Mouse (Mus musculus) ovary, postnatal 36 days (tissue): ENCODE measurements at regions not wholly inside any gene's neighbourhood (a gene's known extent, or its start where the extent isn't known, plus 50 kb on each side); places are given as distances from the start of the nearest gene placed in this dataset.
A peak's percentile ranks its signal among the peaks of the same experiment; 100 is the strongest.

Experiments used
- DNase-seq: peaks from one replicate; pipeline ENCODE4 v3.0.0; 2022; ENCODE audit warnings: low spot score, mixed read lengths

DNA sequence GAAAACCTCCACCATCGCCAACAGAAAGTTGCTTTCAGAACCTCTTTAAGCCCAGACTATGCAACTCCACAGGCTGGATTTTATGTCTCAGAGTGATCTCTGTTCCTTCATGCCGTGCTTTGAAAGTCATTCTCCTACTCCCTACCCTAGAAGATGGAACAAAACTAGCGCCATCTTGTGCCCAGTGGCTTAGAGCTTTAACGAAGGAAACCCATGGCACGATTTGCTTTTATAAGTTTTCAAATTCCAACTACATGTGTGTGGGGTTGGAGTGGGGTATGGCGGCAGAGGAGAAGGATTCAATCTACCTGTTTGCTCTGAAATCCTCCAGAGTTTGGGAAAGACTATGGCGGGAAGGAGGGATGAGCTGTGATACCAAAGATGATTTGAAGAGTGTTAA lies 118.7 kb upstream of the Tmem45b start:
- no peak for DNase-seq

DNA sequence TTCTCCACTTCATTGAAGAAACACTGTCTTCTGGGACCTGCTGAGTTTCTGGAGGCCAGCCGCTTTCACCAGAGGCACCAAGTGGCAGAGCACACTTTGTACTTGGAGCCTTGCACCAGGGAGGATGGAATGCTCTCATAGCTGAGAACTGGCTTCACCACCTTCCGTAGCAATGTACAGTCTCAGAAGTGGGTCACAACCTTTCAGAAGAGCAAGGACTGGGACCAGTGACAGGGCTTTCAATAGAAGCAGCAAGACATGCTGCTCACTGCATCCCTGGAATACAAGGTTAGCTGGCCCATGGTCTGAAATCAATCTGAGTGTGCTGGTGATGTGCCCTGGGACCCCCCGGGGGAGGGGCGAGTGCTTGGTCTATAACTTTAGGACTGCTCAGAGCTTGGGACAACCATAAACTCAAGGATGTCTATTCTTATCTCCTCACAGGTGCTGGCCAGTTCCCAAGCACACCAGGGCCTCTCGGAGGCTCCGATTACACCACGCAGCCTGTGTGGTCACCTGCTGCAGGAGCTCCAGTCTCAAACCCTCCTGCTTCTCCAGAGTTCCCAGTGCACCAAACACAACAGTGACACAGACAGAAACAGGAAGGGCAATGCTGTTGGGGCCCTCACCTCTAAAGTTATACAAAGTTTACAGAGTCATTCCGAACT lies 114.4 kb upstream of the Tmem45b start:
- no peak for DNase-seq

DNA sequence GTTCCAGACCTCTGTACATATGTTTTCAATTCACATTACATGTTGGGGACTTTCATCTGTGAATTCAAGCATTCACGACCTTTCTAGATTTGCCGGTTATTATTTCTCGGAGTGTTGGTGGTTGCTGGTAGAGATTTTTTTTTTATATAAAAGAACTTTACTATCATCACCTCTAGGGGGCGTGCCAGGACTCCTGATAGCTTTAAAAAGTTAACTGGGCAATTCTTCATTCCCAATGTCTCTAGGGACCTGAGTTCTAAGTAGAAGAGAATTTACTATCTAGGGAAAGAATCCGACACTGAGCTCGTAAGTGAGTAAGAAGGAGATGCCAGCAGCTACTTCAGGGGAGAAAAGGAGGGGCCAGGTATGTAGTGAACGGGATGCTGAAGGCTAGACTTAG lies 112.8 kb upstream of the Tmem45b start:
- DNase-seq: no peak

DNA sequence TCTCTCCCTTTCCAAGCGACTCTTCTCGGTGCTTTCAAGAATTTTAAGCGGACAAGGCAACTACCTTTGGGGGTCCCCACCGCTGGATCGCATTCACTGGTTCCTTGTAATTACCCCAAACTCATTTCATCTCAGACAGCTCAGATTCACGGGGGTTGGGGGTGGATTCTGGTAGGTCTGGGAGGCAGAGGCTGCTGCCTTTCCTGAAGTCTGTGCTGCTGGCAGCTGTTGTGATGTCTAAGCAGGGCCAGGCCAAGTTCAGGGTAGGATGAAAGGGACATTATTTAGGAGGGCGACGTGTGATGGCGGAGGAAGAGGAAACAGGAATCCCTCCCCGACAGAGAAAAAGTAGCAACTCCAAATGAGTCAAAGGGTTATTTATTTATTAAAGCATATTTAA lies 102.8 kb upstream of the Tmem45b start:
- DNase-seq: no peak

DNA sequence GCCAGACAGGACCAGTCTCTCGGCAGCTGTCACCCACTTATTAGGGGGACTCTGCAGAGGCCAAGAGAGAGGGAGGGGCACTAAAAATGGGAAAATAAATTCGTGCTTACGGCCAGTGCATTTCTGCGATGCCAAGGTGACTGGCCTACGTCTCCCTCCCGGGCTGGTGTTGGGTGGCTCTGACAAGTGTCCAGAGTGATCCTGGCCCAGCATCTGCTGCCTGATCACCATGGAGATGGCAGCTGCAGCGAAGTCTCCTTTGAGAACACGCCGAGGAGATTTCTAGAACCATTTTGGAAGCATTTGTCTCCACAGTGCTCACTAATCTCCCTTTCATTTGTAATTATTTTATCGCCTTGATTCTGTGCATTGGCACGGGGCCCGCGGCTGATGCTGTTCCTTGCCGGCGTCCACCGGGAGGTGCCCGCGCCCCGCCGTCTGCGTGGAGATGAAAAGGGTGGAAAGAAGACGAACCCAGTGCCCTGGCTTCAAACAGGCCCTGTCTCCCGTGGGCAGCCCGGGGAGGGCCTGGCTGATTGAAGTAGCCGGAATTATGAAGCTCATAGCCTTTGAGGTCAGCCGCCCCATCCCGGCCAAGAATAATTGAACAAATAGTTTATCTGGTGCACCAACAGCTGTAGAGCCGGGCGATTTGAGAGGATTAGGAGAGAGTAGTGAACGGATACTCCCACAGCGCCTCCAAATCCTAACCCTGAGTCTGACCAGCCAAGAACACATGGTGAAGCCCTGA lies 102.2 kb upstream of the Tmem45b start:
- peak; percentile 15 for DNase-seq

DNA sequence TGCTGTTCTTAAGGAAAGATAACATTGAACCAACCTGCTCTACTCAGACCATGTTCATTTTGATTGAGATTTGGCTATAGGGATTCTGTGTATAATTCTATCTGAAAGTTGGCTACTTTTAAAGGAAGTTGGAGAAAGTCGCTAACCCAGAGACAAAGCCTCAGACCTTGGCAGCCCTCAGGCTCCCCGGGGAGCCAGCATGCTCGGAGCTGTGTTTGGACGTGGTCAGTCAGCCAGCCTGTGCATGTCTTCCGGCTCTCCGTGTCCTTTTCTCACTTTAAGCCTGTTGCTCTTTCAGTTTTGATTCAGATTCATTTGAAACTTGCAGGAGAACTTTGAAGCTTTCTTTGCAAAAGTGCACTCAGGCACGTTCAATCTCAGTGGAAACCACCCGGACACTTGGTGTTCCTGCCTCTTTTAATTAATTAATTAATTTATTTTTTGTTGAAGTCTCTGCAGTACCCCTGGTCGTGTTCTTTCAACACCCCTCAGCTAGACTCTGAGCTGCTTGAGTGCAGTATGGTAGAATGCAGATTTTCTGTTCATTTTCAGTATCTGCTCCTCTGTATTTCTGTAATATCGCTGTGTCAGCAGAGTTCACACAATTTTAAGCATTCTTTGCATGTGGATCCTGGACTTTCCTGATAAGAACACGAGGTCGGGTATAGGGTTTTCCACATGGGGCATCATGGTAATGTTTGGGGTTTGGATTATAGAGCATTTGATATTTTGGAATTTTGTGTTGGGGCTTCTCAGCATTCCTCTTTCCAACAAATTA lies 100.9 kb upstream of the Tmem45b start:
- peak; percentile 32 for DNase-seq

DNA sequence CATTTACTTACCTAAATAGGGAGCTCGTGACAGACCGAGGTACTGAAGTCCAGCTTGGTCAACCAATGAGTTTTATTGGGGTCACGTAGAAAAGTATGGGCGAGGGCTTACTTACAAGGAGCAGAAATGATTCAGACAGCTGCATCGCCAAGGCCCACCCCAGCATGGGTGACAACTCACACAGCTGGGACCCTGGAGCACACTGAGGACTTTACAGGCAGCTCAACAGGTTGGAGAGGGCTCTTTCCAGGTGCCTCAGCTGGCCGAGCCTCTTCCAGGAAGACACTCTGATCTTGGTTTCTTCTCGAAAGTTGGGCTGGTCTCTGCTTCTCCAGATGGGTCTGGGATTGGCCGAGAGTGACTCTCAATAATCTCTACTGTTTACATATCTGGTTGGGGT lies 99.3 kb upstream of the Tmem45b start:
- no peak for DNase-seq

DNA sequence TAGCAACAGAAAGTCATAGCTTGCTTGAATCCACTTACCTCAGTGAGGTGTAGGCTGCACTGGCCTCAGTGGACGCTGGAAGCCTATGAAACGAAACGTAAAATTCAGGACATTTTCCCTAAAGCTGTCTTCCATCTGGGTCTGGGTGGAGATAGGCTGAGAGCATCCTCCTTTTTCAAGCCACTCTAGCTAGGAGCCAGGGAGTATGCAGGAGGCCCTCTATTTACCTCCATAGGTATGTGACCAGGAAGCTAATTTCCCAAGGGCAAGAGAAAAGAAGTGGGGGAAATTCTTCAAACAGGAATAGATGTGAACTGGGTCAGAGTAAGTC lies 95.9 kb upstream of the Tmem45b start:
- DNase-seq: no peak

DNA sequence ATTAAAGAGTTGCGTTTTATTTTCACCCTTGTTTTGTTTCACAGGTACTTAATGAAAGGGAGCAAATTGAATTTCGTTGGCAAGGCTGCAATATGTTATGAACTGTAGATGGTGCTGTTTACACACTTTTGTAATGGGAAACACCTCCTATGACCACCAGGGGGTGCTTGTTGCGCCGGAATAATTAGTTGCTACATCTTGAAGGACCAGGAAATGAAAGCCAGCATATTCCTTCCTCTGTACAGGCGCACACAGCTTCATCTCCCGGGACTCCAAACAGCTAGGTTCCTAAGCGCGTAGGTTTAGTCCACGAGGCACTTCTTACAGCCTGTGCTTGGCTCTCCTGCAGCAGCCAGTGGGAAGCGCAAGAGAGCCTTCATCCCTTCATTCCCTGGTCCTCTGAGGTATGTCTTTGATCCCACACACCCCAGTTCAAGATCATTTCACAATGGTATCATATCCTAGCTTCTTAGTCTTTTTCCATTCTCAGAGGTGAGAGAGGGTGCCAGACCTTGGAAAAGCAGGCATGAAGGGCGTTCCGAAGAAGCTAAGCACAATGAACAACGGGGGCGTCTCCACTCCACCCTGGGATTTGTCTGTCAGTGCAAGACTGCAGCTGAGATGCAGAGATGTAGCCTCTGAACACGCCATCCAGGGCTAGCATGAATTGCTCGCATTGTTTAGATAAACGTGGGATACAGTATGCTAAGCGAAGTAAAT lies 95.4 kb upstream of the Tmem45b start:
- DNase-seq: peak; percentile 59

DNA sequence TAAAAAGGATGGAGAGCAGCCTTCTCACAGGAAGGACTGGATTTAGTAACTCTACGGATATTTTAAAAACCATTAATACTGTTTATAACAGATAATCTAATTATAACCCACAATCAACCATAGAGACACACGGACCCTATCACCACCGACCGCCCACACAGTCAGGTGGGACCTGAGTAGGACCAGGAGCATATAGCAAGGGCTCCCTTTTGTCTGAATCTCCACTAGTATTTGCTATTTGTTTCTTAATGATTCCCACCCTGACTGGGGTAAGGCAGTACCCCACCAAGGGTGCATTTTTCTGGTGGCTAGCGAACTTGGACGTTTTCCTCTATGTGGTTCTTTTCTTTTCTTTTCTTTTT lies 79.4 kb upstream of the Tmem45b start:
- no peak for DNase-seq

DNA sequence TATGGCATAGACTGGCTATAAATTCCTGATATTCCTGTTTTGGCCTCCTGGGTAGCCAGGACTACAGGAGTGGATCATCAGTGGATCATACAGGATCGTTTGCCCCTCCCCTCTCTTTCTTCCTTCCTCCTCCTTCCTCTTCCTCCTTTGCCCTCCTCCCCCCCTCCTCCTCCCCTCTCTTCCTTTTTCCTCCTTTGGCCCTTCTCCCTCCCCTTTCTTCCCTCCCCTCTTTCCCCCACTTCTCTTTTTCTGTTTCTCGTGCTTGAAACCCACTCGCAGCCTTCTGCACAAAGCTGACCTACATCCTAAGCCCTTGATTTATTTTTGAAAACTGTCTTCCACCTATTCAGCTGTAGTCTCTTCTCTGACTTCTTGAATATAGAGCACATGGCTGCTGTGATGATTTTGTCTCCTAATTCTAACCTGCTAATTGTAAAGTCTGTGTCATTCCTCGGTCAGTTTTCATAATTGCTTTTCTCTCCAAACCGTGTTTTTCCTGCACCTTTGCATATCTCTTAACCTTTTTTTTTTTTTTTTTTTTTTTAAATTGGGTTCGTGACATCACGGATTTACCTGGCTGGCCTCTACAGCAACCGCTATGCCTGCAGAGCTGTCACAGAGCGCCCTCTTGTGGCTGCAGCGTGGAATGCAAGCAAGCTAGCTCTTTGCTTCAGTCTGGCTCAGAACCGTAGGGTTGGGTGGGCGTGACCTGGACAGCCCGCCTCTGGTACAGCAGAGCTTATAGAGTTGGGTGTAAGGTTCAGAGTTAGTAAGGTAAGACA lies 78.8 kb upstream of the Tmem45b start:
- DNase-seq: peak; percentile 82

DNA sequence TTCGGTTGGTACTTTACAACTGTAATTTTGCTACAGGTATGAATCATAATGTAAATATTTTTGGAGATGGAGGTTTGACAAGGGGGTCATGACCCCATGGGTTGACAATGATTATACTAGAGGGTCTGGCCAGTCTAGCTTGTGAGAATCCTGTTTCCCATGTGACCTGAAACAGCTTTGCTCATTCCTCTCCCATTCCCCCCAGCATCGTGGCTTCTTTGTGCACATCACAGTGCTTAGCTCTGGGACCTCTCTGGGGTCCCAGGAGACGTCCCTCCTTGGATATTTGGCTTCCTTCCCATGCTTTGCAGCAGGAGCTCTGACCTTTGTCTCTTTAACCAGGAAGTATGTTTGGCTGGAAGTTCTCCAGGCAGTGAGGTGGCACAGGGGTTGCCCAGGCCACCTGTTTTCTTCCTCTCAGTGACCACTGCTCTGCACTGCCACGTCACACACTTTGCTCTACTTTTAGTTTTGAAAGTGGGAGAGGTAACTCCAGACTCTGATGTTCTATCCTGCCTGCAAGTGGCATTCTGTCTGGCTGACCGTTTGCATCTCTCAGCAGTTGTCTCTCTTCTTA lies 77.4 kb upstream of the Tmem45b start:
- no peak for DNase-seq

DNA sequence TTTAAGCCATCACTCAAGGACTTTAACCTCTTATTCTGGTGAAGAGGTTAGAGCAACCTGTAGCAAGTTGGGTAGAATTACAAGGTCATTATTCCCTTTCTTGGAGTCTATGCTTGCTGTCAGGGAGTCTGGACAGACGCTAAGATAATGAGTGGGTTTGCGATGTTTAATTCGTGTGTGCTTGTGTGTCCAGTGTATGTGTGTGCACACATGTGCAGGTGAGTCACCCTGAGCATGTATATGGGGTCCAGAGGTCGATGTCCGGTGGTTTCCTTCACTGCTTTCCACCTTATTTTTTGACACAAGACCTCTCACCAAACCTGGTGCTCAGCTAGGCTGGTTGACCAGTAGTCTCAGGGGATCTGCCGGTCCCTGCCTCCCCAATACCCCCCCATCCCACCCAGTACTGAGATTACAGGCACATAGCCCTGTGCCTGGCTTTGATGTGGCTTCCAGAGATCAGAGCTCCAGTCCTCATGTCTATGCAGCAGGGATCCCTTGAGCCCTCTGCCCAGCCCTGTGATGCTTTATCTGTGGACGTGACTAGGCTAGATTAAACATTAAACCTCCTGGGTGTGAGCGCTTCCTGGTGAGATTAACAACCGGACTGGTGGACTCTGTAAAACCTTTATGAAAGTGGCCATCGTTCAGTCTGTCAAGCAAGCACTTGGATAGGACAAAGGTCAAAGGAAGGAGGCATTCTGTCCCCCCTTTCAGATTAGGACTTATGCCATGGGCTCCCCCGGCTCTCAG lies 74.4 kb upstream of the Tmem45b start:
- no peak for DNase-seq

DNA sequence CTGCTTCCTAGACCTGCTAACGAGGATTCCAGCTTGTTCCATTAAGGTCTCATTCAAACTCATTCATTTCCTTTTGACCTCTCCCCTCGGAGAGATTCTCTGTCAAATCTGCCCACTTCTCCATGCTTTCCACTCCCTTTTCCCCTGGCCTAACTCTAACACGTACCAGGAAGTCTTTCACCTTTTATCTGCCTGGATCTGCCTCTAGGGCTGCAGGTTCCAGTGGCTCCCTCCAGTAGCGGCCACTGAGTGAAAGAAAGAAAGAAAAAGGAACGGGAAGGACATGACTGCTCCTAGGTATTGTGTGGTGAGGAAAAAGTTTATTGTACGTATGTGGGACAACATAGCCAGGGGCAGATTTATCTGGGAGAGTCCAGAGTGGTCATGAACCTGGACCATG lies 64.8 kb upstream of the Tmem45b start:
- DNase-seq: no peak

DNA sequence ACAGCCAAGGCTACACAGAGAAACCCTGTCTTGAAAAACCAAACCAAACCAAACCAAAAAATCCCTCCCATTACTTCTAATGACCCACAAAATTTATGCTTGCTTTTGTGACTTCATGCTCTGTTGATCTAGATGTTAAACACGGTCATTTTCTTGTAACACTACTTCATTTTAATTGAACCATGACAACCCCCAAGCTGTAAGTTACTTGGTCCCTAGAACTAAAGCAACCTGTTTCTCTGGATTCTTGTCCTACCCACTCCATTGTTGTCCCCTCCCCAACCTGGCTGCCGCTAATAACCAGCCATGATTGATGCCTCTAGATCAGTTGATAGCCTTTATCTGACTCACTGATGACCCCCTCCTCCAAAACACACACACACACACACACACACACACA lies 63.0 kb upstream of the Tmem45b start:
- no peak for DNase-seq
